23 mouse cellular contexts compared by ENCODE assay signal in genomic region chr11:97682504-97683055, GRCm38 (mm10). TPM values are rescaled to one million over a fixed set of nuclear protein-coding genes. Genes with fewer than 3 reads are reported as not detected.
DNase-seq lines count a peak whose midpoint lies in the region; ATAC-seq and TF ChIP-seq lines count a peak whose summit lies in the region.
"Had no signal": no experiment of that assay in that cellular context is flagged by ENCODE, and none has a peak within 500 bp of the region (broad histone marks: within the 10 kb centered on the region; RNA-seq: fewer than 3 reads in every experiment).

No protein-coding gene starts in this region.

- H3K4me1 ChIP-seq in heart, embryonic 13.5 days = peaks cover 50% of the 10 kb centered on the region
- H3K4me1 ChIP-seq in heart, adult 2 months (ENCODE audit: control insufficient read depth, insufficient read depth, low read length) = peaks cover 10% of the 10 kb centered on the region
- peaks cover 75% of the 10 kb centered on the region for H3K4me1 ChIP-seq in lung, embryonic 15.5 days

- TF ChIP-seq EP300 in heart, adult 2 months (IDR thresholded peaks at IDR 0.05; ENCODE audit: insufficient read depth, low read depth, low read length) = no peak

- no peak for TF ChIP-seq POLR2A in heart, adult 2 months (IDR thresholded peaks at IDR 0.05; ENCODE audit: insufficient read depth, low read depth, low read length)

- intact Hi-C loops in heart, adult 2 months (cut with DNase I) = no loop called here

- TF ChIP-seq CTCF in heart, adult 2 months (IDR thresholded peaks at IDR 0.05) = no peak

- ATAC-seq in heart, embryonic 13.5 days (ENCODE audit: extremely low read depth, insufficient number of reproducible peaks, low FRiP score, low TSS enrichment) = no peak
- ATAC-seq in lung, embryonic 15.5 days (ENCODE audit: borderline replicate concordance, extremely low read depth, low FRiP score, low TSS enrichment) = peak; percentile 47
- ATAC-seq: forebrain, postnatal 0 days; hindbrain, postnatal 0 days; intestine, embryonic 16.5 days; midbrain, embryonic 15.5 days had no signal

- WGBS in heart, embryonic 13.5 days = 51% methylated on average over 6 of the region's 6 CpGs
- 69% methylated on average over 6 of the region's 6 CpGs for WGBS in heart, adult 2 months
- WGBS in lung, embryonic 15.5 days = 58% methylated on average over 6 of the region's 6 CpGs

- H3K9ac ChIP-seq in heart, embryonic 13.5 days = 0 out of 2 replicates have a peak overlapping the region, but pooled peaks have one; percentile 37
- H3K9ac ChIP-seq in heart, adult 2 months (ENCODE audit: low read depth, low read length) = no peak overlapping the region
- H3K9ac ChIP-seq in lung, embryonic 15.5 days = no peak overlapping the region
- H3K9ac ChIP-seq: embryonic facial prominence, embryonic 13.5 days; forebrain, embryonic 12.5 days; forebrain, postnatal 0 days; liver, embryonic 15.5 days; midbrain, embryonic 15.5 days; neural tube, embryonic 15.5 days had no signal

- H3K4me2 ChIP-seq in heart, embryonic 13.5 days = no peak overlapping the region
- H3K4me2 ChIP-seq in lung, embryonic 15.5 days = peak overlapping the region; percentile 18
- H3K4me2 ChIP-seq: embryonic facial prominence, embryonic 13.5 days; forebrain, embryonic 12.5 days; liver, embryonic 15.5 days; midbrain, embryonic 15.5 days; neural tube, embryonic 15.5 days had no signal

- no peak overlapping the region for H3K4me3 ChIP-seq in heart, embryonic 13.5 days
- H3K4me3 ChIP-seq in heart, adult 2 months = no peak overlapping the region
- H3K4me3 ChIP-seq in lung, embryonic 15.5 days = no peak overlapping the region
- H3K4me3 ChIP-seq: embryonic facial prominence, embryonic 13.5 days; forebrain, embryonic 12.5 days; liver, embryonic 15.5 days; midbrain, embryonic 10.5 days; midbrain, embryonic 15.5 days; neural tube, embryonic 15.5 days had no signal

- H3K9me3 ChIP-seq in heart, embryonic 13.5 days = no peaks in the 10 kb centered on the region
- H3K9me3 ChIP-seq in lung, embryonic 15.5 days = no peaks in the 10 kb centered on the region
- H3K9me3 ChIP-seq: embryonic facial prominence, embryonic 13.5 days; forebrain, embryonic 12.5 days; liver, embryonic 15.5 days; midbrain, embryonic 10.5 days; midbrain, embryonic 15.5 days; neural tube, embryonic 15.5 days had no signal

- no peaks in the 10 kb centered on the region for H3K27me3 ChIP-seq in heart, embryonic 13.5 days (replicated peaks)
- no peaks in the 10 kb centered on the region for H3K27me3 ChIP-seq in heart, adult 2 months (ENCODE audit: control insufficient read depth, insufficient read depth, low read length)
- H3K27me3 ChIP-seq in lung, embryonic 15.5 days = no peaks in the 10 kb centered on the region
- H3K27me3 ChIP-seq: embryonic facial prominence, embryonic 13.5 days; midbrain, embryonic 15.5 days; neural tube, embryonic 15.5 days had no signal

- no peaks in the 10 kb centered on the region for H3K79me2 ChIP-seq in heart, adult 2 months (replicated peaks; ENCODE audit: control insufficient read depth, insufficient read depth, low read length)

- peaks cover 55% of the 10 kb centered on the region for H3K36me3 ChIP-seq in heart, embryonic 13.5 days
- no peaks in the 10 kb centered on the region for H3K36me3 ChIP-seq in heart, adult 2 months (ENCODE audit: control insufficient read depth, insufficient read depth, low read length)
- H3K36me3 ChIP-seq in lung, embryonic 15.5 days = peaks cover 37% of the 10 kb centered on the region

- no peak overlapping the region; the same call in 1 of the 2 replicates for H3K27ac ChIP-seq in heart, embryonic 13.5 days (replicated peaks)
- no peak overlapping the region for H3K27ac ChIP-seq in heart, adult 2 months
- H3K27ac ChIP-seq in lung, embryonic 15.5 days = peak overlapping the region; percentile 92
- H3K27ac ChIP-seq: embryonic facial prominence, embryonic 13.5 days; forebrain, embryonic 12.5 days; hindbrain, postnatal 0 days; liver, embryonic 15.5 days; midbrain, embryonic 10.5 days; midbrain, embryonic 15.5 days; neural tube, embryonic 15.5 days had no signal

- no peak for DNase-seq in heart, adult 2 months
- DNase-seq in lung, adult 18-20 months = peak; percentile 74 to 83
- DNase-seq in lung, postnatal 10 days = no peak
- peak; percentile 80 for DNase-seq in lung, postnatal 36 days
- no peak for DNase-seq in ovary, adult 18-20 months (ENCODE audit: low spot score)
- DNase-seq in right cerebral cortex, postnatal 10 days (ENCODE audit: low spot score in 2 of 2) = no peak
- DNase-seq: adrenal gland, postnatal 25 days; cerebellum, adult 11-12 months; cerebellum, adult 9-11 months; forebrain, postnatal 0 days; heart, postnatal 14 days; kidney, postnatal 36 days; liver had no signal

RNA-seq across cellular contexts. Expression of gene Cisd3, which starts 3.0 kb away (rescaled TPM):
- 44.1 and 53.7 TPM in 2 replicates for polyA plus RNA-seq in heart, embryonic 13.5 days (2015; fragmentation: Nextera tagmentation; extraction: Ambion mirVana)
- total RNA-seq in heart, adult 2 months (2021) = 100 to 1,000 TPM; 130 to 137 TPM
- polyA plus RNA-seq in heart, adult 2 months (2012; rRNA removed) = 82.7 and 106 TPM in 2 replicates
- polyA plus RNA-seq in lung, embryonic 15.5 days (2015; fragmentation: Nextera tagmentation; extraction: Ambion mirVana) = 44.1 and 45.5 TPM in 2 replicates

RNA-seq across cellular contexts. Expression of gene Pcgf2, which starts 17.7 kb away (rescaled TPM):
- polyA plus RNA-seq in heart, embryonic 13.5 days (2015; fragmentation: Nextera tagmentation; extraction: Ambion mirVana) = 10.5 and 11.0 TPM in 2 replicates
- total RNA-seq in heart, adult 2 months (2021) = 1 to 10 TPM; 4.1 to 5.6 TPM
- polyA plus RNA-seq in heart, adult 2 months (2012; rRNA removed) = 9.5 and 17.8 TPM in 2 replicates
- 12.1 and 13.2 TPM in 2 replicates for polyA plus RNA-seq in lung, embryonic 15.5 days (2015; fragmentation: Nextera tagmentation; extraction: Ambion mirVana)

RNA-seq across cellular contexts. Expression of gene Mllt6, which starts 19.4 kb away (rescaled TPM):
- 1.7 and 1.9 TPM in 2 replicates for polyA plus RNA-seq in heart, embryonic 13.5 days (2015; fragmentation: Nextera tagmentation; extraction: Ambion mirVana)
- total RNA-seq in heart, adult 2 months (2021) = 10 to 100 TPM; 67.1 to 72.5 TPM
- polyA plus RNA-seq in heart, adult 2 months (2012; rRNA removed) = 37.9 and 46.2 TPM in 2 replicates
- polyA plus RNA-seq in lung, embryonic 15.5 days (2015; fragmentation: Nextera tagmentation; extraction: Ambion mirVana) = 3.2 and 3.3 TPM in 2 replicates

RNA-seq across cellular contexts. Expression of gene Psmb3, which starts 20.6 kb away (rescaled TPM):
- 371 and 445 TPM in 2 replicates for polyA plus RNA-seq in heart, embryonic 13.5 days (2015; fragmentation: Nextera tagmentation; extraction: Ambion mirVana)
- total RNA-seq in heart, adult 2 months (2021) = 100 to 1,000 TPM; 135 to 139 TPM
- 273 and 314 TPM in 2 replicates for polyA plus RNA-seq in heart, adult 2 months (2012; rRNA removed)
- 465 and 505 TPM in 2 replicates for polyA plus RNA-seq in lung, embryonic 15.5 days (2015; fragmentation: Nextera tagmentation; extraction: Ambion mirVana)

RNA-seq across cellular contexts. Expression of gene Epop, which starts 53.1 kb away (rescaled TPM):
- polyA plus RNA-seq in heart, embryonic 13.5 days (2015; fragmentation: Nextera tagmentation; extraction: Ambion mirVana) = 1.1 and 1.4 TPM in 2 replicates
- total RNA-seq in heart, adult 2 months (2021) = 1 to 10 TPM; 1.4 to 2.6 TPM
- polyA plus RNA-seq in heart, adult 2 months (2012; rRNA removed) = 0.44 and 0.61 TPM in 2 replicates
- polyA plus RNA-seq in lung, embryonic 15.5 days (2015; fragmentation: Nextera tagmentation; extraction: Ambion mirVana) = 4.3 and 4.4 TPM in 2 replicates

Comparison
In these comparisons a context has a peak if more than half of its experiments do, and no peak if none do; other contexts are left out.
1. DNase-seq: peak in lung, adult 18-20 months (2 of 2) and lung, postnatal 36 days (single experiment); none in heart, adult 2 months (0 of 2), lung, postnatal 10 days (single experiment), ovary, adult 18-20 months (single experiment) and right cerebral cortex, postnatal 10 days (0 of 2).